Mouse (Mus musculus) C2C12 (cell line): ENCODE measurements around the gene Nhsl2. TPM values are rescaled to one million over a fixed set of nuclear protein-coding genes. Genes with fewer than 3 reads are reported as not detected.
"Not testable (repeated sequence)": the region's sequence is repeated elsewhere in the genome, so short reads cannot be mapped to it uniquely, and the experiment has no call there.

Experiments
- H3K27me3 ChIP-seq: one replicate; pipeline ENCODE4 v1.6.1; 2011; ENCODE audit not compliant: control insufficient read depth, insufficient read depth, insufficient read length
- H3K36me3 ChIP-seq: one replicate; pipeline ENCODE4 v1.6.1; 2011; ENCODE audit not compliant: control insufficient read depth, insufficient read depth
- H3K4me3 ChIP-seq: one replicate; pipeline ENCODE4 v1.5.1; 2011; ENCODE audit warnings: mild to moderate bottlenecking, control low read depth; ENCODE audit not compliant: poor library complexity, insufficient read depth, severe bottlenecking
- H3K79me2 ChIP-seq: one replicate; pipeline ENCODE4 v1.6.1; 2011; ENCODE audit not compliant: control insufficient read depth, insufficient read depth
- H3K79me3 ChIP-seq: one replicate; pipeline ENCODE4 v1.6.1; 2011; ENCODE audit warnings: low read depth, control low read depth
- H3ac ChIP-seq: one replicate; pipeline ENCODE3; 2011; ENCODE audit warnings: low read depth; ENCODE audit not compliant: control insufficient read depth, insufficient read length
- CEBPB ChIP-seq: IDR thresholded peaks from one replicate; pipeline ENCODE4 v1.6.1; 2011; ENCODE audit warnings: low read depth, mild to moderate bottlenecking, control low read depth, moderate library complexity
- CTCF ChIP-seq: IDR thresholded peaks from one replicate; pipeline ENCODE4 v1.5.1; 2011; ENCODE audit not compliant: control insufficient read depth, insufficient read depth, insufficient read length
- FOSL1 ChIP-seq: IDR thresholded peaks from one replicate; pipeline ENCODE4 v1.8.0; 2011; ENCODE audit warnings: mild to moderate bottlenecking, low read length; ENCODE audit not compliant: poor library complexity, insufficient read depth, severe bottlenecking
- MAX ChIP-seq: IDR thresholded peaks from one replicate; pipeline ENCODE4 v1.6.1; 2011; ENCODE audit warnings: mild to moderate bottlenecking, control low read depth
- MYOD1 ChIP-seq: IDR thresholded peaks from one replicate; pipeline ENCODE4 v1.6.1; 2011; ENCODE audit warnings: low read depth; ENCODE audit not compliant: control insufficient read depth, insufficient read length
- MYOG ChIP-seq: IDR thresholded peaks from one replicate; pipeline ENCODE4 v1.6.1; 2011; ENCODE audit not compliant: control insufficient read depth, insufficient read length; ENCODE audit errors: extremely low read depth
- USF1 ChIP-seq: IDR thresholded peaks from one replicate; pipeline ENCODE4 v1.6.1; 2011; ENCODE audit warnings: low read depth, mild to moderate bottlenecking, control low read depth, moderate library complexity
- long read RNA-seq, 2 experiments: library from polyadenylated mRNA; unstranded; transcript quantifications; one replicate each; pipeline ENCODE4 v2.0.0; 2019 to 2020
- polyA plus RNA-seq: library from polyadenylated mRNA; unstranded; fragments of >200 nt; fragmentation: generic; extraction: Trizol; gene quantifications from one replicate; pipeline ENCODE4 v1.2.1, GENCODE M21; 2012; ENCODE audit warnings: missing spikeins

Nhsl2 gene
- 0.26 TPM for polyA plus RNA-seq
- long read RNA-seq, experiment 1, partial matches to known transcripts: 0 of 1 reads
- long read RNA-seq, experiment 1, other reads (novel, unspliced or antisense): 1 of 1 reads
- long read RNA-seq, experiment 2, partial matches to known transcripts: 0 of 2 reads
- long read RNA-seq, experiment 2, other reads (novel, unspliced or antisense): 2 of 2 reads

GRCm38 (mm10) chrX:101849281-101849821 lies at the start of gene Nhsl2:
TSS of gene Nhsl2 (plus strand) at chrX:101849385.
- Histone ChIP-seq H3K79me2 (no peaks in the 10 kb centered on the region), H3K36me3 (no peaks in the 10 kb centered on the region), H3ac (peak within 1 kb of the TSS; percentile 61), H3K4me3 (peak within 1 kb of the TSS; percentile 11), H3K27me3 (peaks cover 3% of the 10 kb centered on the region), H3K79me3 (no peaks in the 10 kb centered on the region)
- no peak for TF ChIP-seq MYOG
- TF ChIP-seq MYOD1: no peak
- no peak for TF ChIP-seq USF1
- no peak for TF ChIP-seq FOSL1
- no peak for TF ChIP-seq CTCF
- TF ChIP-seq CEBPB: no peak

GRCm38 (mm10) chrX:101805512-101805911 lies 43.7 kb upstream of the Nhsl2 start:
- H3K27me3 ChIP-seq: no peaks in the 10 kb centered on the region
- no peak overlapping the region for H3K4me3 ChIP-seq
- no peaks in the 10 kb centered on the region for H3K79me2 ChIP-seq
- TF ChIP-seq FOSL1 (no peak), CTCF (no peak), CEBPB (no peak), USF1 (no peak), MYOD1 (no peak), MAX (no peak), MYOG (no peak)
- H3K79me3 ChIP-seq: no peaks in the 10 kb centered on the region
- H3ac ChIP-seq: no peak overlapping the region
- H3K36me3 ChIP-seq: no peaks in the 10 kb centered on the region

GRCm38 (mm10) chrX:101811750-101812149 lies 37.4 kb upstream of the Nhsl2 start:
- Histone ChIP-seq H3K36me3 (no peaks in the 10 kb centered on the region), H3K79me3 (no peaks in the 10 kb centered on the region), H3ac (no peak overlapping the region), H3K4me3 (no peak overlapping the region), H3K27me3 (no peaks in the 10 kb centered on the region), H3K79me2 (no peaks in the 10 kb centered on the region)
- TF ChIP-seq USF1 (no peak), CTCF (no peak), MYOG (no peak), MYOD1 (no peak), MAX (no peak), FOSL1 (no peak), CEBPB (no peak)

GRCm38 (mm10) chrX:101819163-101819562 lies 30.0 kb upstream of the Nhsl2 start:
- H3ac ChIP-seq: no peak overlapping the region
- no peaks in the 10 kb centered on the region for H3K27me3 ChIP-seq
- TF ChIP-seq CEBPB (no peak), MYOD1 (no peak), MAX (no peak), USF1 (no peak), FOSL1 (no peak), CTCF (no peak), MYOG (no peak)
- no peaks in the 10 kb centered on the region for H3K79me3 ChIP-seq
- no peaks in the 10 kb centered on the region for H3K36me3 ChIP-seq
- no peak overlapping the region for H3K4me3 ChIP-seq
- H3K79me2 ChIP-seq: no peaks in the 10 kb centered on the region

- H3K79me2 ChIP-seq, H3K36me3 ChIP-seq, H3K79me3 ChIP-seq, H3ac ChIP-seq, H3K4me3 ChIP-seq, H3K27me3 ChIP-seq: not testable (repeated sequence)
Observed at GRCm38 (mm10) chrX:101819980-101820379, 29.2 kb upstream of the Nhsl2 start.

- Histone ChIP-seq H3K79me3 (no peaks in the 10 kb centered on the region), H3K79me2 (no peaks in the 10 kb centered on the region), H3K36me3 (no peaks in the 10 kb centered on the region), H3K4me3 (no peak overlapping the region), H3ac (no peak overlapping the region), H3K27me3 (peaks cover 3% of the 10 kb centered on the region)
- TF ChIP-seq USF1: no peak
- no peak for TF ChIP-seq MYOD1
- no peak for TF ChIP-seq MAX
- TF ChIP-seq MYOG: no peak
- no peak for TF ChIP-seq CEBPB
- TF ChIP-seq CTCF: no peak
- TF ChIP-seq FOSL1: no peak
Observed at GRCm38 (mm10) chrX:101847191-101847795, 1.9 kb upstream of the Nhsl2 start.
